Mouse (Mus musculus) thymus, postnatal 0 days (tissue): ENCODE data around the gene Sval3. TPM values are rescaled to one million over a fixed set of nuclear protein-coding genes. Genes with fewer than 3 reads are reported as not detected.

Experiments
- DNase-seq: peaks from one replicate; pipeline ENCODE4 v3.0.0-alpha.2; 2015; ENCODE audit warnings: low spot score
- polyA plus RNA-seq: library from polyadenylated mRNA; unstranded; fragments of >200 nt; fragmentation: Nextera tagmentation; extraction: Ambion mirVana; gene quantifications from 2 replicates; pipeline ENCODE4 v1.2.1, GENCODE M21; 2015

Sval3 gene
- not detected in 2 replicates for polyA plus RNA-seq

DNA sequence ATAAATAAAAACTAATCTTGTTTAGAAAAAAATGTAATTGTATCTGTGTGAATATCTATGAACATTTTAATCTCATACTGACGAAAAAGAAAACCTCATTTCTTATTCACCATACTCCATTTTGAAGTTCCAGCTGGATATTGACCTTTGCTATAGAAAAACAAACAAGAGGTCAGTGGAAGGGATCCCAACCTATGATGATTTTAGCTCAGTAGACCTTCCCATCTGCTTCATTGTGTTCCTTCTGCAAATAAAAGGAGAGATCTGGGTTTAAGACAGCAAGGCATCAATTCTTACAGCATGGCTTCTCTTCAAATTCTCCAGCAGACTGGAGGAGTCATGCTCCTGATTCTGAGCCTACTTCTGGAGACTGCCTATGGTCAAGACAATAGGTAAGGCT, at the start of gene Sval3:
Gene Sval3, plus strand, starts transcription at position 301 of the 400 bp plus-strand sequence.
- no peak for DNase-seq

DNA sequence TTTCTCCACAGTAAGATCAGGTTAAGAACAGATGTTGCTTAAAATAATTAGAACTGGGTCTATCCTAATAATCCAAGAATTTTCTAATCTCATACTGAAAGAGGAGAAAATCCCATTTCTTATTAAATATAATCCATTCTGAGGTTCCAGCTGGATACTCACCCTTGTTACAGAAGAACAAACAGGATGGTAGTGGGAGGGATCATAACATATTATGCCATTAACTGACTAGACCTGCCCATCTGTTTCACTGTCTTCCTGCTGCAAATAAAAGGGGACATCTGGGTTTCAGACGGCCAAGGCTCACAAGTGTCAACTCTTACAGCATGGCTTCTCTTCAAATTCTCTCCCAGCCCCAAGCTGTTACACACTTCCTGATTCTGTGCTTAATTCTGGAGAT, 16.6 kb upstream of the Sval3 start, which contains the start of gene Sval1:
Gene Sval1, plus strand, starts transcription at position 301 of the 400 bp plus-strand sequence.
- no peak for DNase-seq

Other genes with a start within 250 kb of the Sval3 start
- not detected in 2 replicates for gene Olfr459, start 193.0 kb upstream of the Sval3 start, polyA plus RNA-seq
- not detected in 2 replicates for gene Pip, start 120.6 kb upstream of the Sval3 start, polyA plus RNA-seq
- not detected in 2 replicates for gene Sval2, start 115.2 kb upstream of the Sval3 start, polyA plus RNA-seq
- 0.23 and 0.66 TPM in 2 replicates for gene Sval1, start 16.5 kb upstream of the Sval3 start, polyA plus RNA-seq
- gene Sva, start 70.3 kb downstream of the Sval3 start, polyA plus RNA-seq = not detected in 2 replicates
- gene Tas2r139, start 172.8 kb downstream of the Sval3 start, polyA plus RNA-seq = not detected in 2 replicates
- gene Tas2r144, start 247.2 kb downstream of the Sval3 start, polyA plus RNA-seq = not detected in 2 replicates